Mouse (Mus musculus) ES-E14 (cell line): ENCODE measurements around the gene Stard9.

Experiments
- CHD2 ChIP-seq: IDR thresholded peaks from 2 replicates; pipeline ENCODE4 v1.6.1; 2014; ENCODE audit warnings: mild to moderate bottlenecking, low read depth, low read length, inconsistent platforms
- HCFC1 ChIP-seq: IDR thresholded peaks from 2 replicates; pipeline ENCODE4 v1.6.1; 2012; ENCODE audit warnings: low read length, inconsistent platforms, borderline replicate concordance; ENCODE audit not compliant: insufficient read depth
- MAFK ChIP-seq: IDR thresholded peaks from 2 replicates; pipeline ENCODE4 v1.6.1; 2014; ENCODE audit warnings: mild to moderate bottlenecking, low read depth, low read length, inconsistent platforms; ENCODE audit not compliant: insufficient read depth
- ZC3H11A ChIP-seq: IDR thresholded peaks from 2 replicates; pipeline ENCODE4 v1.6.1; 2012; ENCODE audit warnings: low read depth, mild to moderate bottlenecking, inconsistent platforms, low read length, borderline replicate concordance
- ZNF384 ChIP-seq: IDR thresholded peaks from 2 replicates; pipeline ENCODE4 v1.6.1; 2012; ENCODE audit warnings: low read depth, low read length, inconsistent platforms

DNA sequence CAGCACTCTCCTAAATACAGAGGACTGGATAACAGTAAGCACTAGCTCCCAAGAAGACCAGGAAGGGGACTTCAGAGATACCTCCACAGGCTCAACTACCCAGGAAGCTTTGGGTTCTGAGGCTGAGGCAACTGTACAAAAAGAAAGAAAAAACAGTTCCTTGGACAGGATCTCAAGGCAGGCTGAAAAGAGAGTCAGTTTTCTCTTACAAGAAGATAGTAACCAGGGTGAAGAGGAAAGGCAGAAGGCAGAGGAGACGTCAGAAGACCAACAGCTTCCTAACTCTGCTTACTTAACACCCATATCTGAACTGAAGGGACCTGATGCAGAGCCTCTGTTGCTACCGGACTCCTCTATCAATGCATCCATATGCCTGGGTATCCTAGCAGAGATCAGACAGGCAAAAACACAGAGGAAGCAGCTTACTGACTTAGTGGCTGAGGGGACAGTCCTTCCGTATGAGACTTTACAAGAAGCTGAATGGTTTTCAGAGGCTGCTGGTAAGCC, 71.5 kb downstream of the Stard9 start:
- no peak for TF ChIP-seq ZNF384
- TF ChIP-seq HCFC1 = no peak
- no peak for TF ChIP-seq CHD2
- no peak for TF ChIP-seq ZC3H11A
- no peak for TF ChIP-seq MAFK
